Comparison of ENCODE assay signal across 9 mouse cellular contexts in genomic region chr2:124611226-124611625, GRCm38 (mm10).
DNase-seq lines count a peak whose midpoint lies in the region; ATAC-seq and TF ChIP-seq lines count a peak whose summit lies in the region.
"Had no signal": no experiment of that assay in that cellular context is flagged by ENCODE, and none has a peak within 500 bp of the region (broad histone marks: within the 10 kb centered on the region; RNA-seq: fewer than 3 reads in every experiment).

No protein-coding gene starts in this region.

- peaks cover 18% of the 10 kb centered on the region for H3K27me3 ChIP-seq in megakaryocyte, embryonic 14.5 days (replicated peaks)
- peaks cover 27% of the 10 kb centered on the region for H3K27me3 ChIP-seq in liver, embryonic 14.5 days (ENCODE audit: control insufficient read depth, insufficient read depth, low read length)

- no peak for TF ChIP-seq EP300 in liver, embryonic 14.5 days (IDR thresholded peaks at IDR 0.05; ENCODE audit: low read depth)

- WGBS in liver, embryonic 14.5 days (ENCODE audit: insufficient replicate concordance): 10% methylated on average over 13 of the region's 13 CpGs

- peak overlapping the region; percentile 97 for H3K4me3 ChIP-seq in megakaryocyte, embryonic 14.5 days (replicated peaks)
- peak overlapping the region; percentile 46 to 49 for H3K4me3 ChIP-seq in liver, embryonic 14.5 days (ENCODE audit: insufficient read depth in 1 of 2, low read depth in 2 of 2, low read length in 2 of 2)

- no peaks in the 10 kb centered on the region for H3K9me3 ChIP-seq in megakaryocyte, embryonic 14.5 days
- H3K9me3 ChIP-seq in liver, embryonic 14.5 days (ENCODE audit: control insufficient read depth, low read length): no peaks in the 10 kb centered on the region

- H3K36me3 ChIP-seq in megakaryocyte, embryonic 14.5 days (replicated peaks; ENCODE audit: low read length): peaks cover 18% of the 10 kb centered on the region
- H3K36me3 ChIP-seq in liver, embryonic 14.5 days (replicated peaks; ENCODE audit: control insufficient read depth, insufficient read depth, low read depth): no peaks in the 10 kb centered on the region

- H3K4me1 ChIP-seq in megakaryocyte, embryonic 14.5 days: peaks cover 66% of the 10 kb centered on the region
- H3K4me1 ChIP-seq in liver, embryonic 14.5 days (replicated peaks; ENCODE audit: control insufficient read depth in 2 of 2, insufficient read depth in 2 of 2, low read length in 1 of 2): peaks cover 0 to 9% of the 10 kb centered on the region in 2 experiments; a peak in 2 of 4 replicates

- H3K27ac ChIP-seq in liver, embryonic 14.5 days: no peak overlapping the region

- H3K9ac ChIP-seq in liver, embryonic 14.5 days (replicated peaks): peak overlapping the region; percentile 9

- TF ChIP-seq CTCF in liver, embryonic 14.5 days (IDR thresholded peaks at IDR 0.05; ENCODE audit: low read depth): no peak

- no peak for ATAC-seq in megakaryocyte, adult 5-6 weeks (ENCODE audit: poor library complexity, severe bottlenecking)
- no peak for ATAC-seq in liver, embryonic 14.5 days (ENCODE audit: insufficient read depth)
- ATAC-seq in erythroid progenitor cell, adult 5-6 weeks (replicated peaks; ENCODE audit: low FRiP score, poor library complexity, severe bottlenecking): no peak
- ATAC-seq: inflammation-experienced regulatory T-cells, adult 6 months had no signal

- H3K4me2 ChIP-seq in liver, embryonic 14.5 days (ENCODE audit: low read depth): peak overlapping the region; percentile 51; the same call in 1 of the 2 replicates

- peak; percentile 39 for DNase-seq in embryo, embryonic 11 days
- DNase-seq in embryo, embryonic 10 days (ENCODE audit: low spot score): no peak
- no peak for DNase-seq in liver, embryonic 14.5 days (ENCODE audit: low read depth in 3 of 3, low spot score in 3 of 3)
- no peak for DNase-seq in adrenal gland, adult (ENCODE audit: inconsistent age in 2 of 2, low spot score in 1 of 2)
- DNase-seq in spleen, postnatal 10 days (ENCODE audit: low spot score in 2 of 2): no peak
